Mouse (Mus musculus) cerebellum, adult 9-11 months (tissue): ENCODE measurements around the gene Olfr924.
"Not testable (repeated sequence)": the region's sequence is repeated elsewhere in the genome, so short reads cannot be mapped to it uniquely, and the experiment has no call there.

Experiments used
- DNase-seq: peaks from one replicate; pipeline ENCODE4 v3.0.0; 2022

The Olfr924 gene

DNA sequence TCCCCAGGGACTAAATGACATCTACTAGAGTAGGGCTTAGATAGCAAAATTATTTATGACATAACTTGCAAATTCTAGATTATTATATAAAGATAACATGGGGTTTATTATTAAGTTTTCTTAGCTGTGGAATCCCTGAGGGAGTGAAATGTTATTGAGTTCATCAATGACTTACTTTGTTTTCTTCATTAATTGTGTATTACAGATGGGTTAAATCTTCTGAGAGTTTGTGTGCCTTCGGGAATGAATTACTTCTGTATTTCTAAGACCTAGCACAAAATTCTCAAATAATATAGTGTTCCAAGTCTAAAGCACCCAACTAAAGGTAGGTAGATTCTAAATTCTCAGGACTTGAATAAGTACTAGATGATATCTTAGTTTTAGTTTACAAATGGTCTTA, at the start of gene Olfr924:
Gene Olfr924 (plus strand): TSS at position 301 of the 400 bp plus-strand sequence.
- DNase-seq = no peak

DNA sequence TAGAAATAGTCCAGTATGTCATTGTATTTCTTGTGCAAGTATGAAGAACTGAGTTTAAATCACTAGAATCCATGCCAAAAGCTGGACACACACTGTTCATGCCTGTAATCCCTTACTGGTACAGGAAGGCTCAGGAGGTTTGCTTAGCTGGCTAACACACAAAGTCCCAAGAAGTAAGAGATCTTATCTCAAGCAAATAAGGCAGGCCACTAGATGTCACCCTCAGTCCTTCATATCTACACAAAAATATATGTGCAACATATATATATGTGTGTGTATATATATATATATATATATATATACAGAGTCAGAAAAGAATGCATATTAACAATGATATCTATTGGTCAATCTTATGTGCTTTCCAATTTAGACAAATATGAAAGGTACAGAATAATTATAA, 38.6 kb upstream of the Olfr924 start:
- DNase-seq = no peak

DNA sequence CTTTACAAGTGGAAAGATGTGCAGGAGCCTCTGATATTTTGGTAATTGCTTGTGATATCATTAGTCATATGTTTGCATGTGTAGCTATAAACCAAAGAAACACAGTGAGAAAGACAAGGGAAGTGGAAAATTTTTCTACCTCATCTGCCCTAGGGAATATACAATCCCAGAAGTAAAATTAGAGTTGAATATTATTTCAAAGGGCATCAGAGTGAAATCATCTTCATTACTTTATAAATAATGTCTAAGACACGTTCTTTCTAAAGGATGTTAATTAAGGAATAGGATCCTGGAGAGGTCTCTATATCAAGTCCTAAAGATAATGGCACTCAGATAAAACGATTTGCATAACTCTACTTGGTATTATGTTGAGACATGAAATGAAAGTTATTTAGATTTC, 29.9 kb upstream of the Olfr924 start, which contains the start of gene Olfr922:
Gene Olfr922 (plus strand): TSS at position 301 of the 400 bp plus-strand sequence.
- no peak for DNase-seq

DNA sequence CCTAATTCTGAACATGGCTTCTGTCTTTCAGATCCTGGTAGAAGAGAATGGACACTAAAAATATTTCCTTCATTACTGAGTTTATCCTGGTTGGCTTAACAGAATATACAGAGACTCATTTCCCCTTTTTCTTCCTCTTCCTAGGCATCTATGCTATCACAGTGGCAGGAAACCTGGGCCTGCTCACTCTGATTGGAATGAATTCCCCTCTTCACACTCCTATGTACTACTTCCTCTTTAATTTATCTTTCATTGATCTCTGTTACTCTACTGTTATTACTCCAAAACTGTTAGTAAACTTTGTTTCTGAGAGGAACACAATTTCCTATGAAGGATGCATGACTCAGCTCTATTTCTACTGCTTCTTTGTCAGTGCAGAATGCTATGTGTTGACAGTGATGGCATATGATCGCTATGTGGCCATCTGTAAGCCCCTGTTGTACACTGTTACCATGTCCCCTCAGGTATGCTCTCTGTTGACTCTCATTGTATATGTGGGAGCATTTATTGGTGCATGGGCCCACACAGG, 28.7 kb upstream of the Olfr924 start:
- no peak for DNase-seq

DNA sequence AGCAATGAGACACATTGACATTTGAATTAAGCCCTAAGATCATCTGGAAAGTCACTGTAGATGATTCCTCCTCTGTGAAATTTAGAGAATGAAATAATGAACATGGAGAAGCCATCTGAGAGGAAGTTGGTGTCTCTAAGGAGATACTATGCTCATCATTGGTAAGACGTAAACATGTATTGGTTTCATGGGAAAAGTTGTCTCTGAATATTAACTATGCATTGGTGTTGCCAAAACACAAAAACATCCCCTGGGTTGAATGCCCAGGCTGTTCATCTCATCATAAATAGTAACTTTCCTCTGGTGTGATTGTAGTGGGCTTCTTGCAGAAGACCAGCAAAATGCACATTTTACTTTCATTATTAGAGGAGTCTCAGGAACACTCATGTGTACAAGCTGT, 18.0 kb upstream of the Olfr924 start, which contains the start of gene Olfr923:
Gene Olfr923 (plus strand): TSS at position 301 of the 400 bp plus-strand sequence.
- no peak for DNase-seq

DNA sequence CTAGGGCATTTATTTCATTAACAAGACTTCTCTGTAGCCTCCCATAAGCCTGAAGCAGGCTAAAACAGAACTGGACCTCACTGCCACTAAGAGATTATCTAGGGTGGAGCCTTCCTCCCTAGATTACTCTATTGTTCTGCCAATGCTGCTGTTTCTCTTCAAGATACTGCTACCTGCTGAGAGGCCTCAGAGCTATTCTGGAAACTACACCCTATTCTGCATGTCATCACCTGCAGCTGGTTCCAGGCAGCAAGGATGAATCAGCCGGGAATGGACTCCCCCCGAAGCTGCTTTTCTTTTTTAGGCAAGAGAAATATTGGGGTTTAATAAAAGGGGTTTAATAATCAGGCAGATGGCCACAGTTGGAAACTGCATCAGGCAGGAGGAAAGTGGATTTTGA, 11.2 kb upstream of the Olfr924 start:
- DNase-seq = no peak

DNA sequence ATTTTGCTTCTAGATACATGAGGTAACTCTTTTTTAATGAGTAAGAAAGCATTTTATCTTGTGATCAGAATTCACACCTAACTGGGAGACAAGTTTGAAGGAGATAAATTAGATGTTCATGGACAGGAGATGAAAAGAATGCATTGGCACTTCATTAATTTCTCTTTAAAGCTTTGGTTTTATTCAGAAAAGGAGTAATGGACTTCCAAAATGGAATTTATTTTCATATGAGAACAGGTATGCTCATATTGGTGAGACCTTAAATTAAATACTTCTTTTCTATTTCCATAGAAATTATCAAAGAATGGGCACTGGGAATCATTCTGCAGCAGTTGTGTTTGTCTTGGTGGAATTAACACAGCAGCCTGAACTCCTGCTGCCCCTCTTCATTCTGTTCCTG, 10.5 kb downstream of the Olfr924 start, which contains the start of gene Olfr26:
Gene Olfr26 (plus strand): TSS at position 301 of the 400 bp plus-strand sequence.
- DNase-seq = no peak

DNA sequence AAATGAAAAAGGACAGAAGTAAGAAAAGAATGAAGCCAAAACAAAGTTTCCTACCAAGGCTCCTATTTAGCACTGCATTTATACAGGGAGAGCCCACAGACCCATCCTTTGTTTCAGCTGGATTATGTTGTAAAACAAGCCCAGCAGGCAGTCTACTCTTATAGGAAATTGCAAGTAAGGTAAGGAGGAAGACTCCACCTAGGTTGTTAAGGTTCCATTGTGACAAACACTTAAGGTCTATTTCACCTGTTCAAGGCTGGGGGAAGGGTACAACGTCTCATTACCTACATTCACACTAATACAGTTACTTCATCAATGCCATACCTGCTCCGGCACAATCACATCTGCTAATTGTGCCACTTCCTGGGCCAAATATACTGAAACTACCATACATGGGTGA, 30.6 kb downstream of the Olfr924 start:
- DNase-seq = not testable (repeated sequence)

DNA sequence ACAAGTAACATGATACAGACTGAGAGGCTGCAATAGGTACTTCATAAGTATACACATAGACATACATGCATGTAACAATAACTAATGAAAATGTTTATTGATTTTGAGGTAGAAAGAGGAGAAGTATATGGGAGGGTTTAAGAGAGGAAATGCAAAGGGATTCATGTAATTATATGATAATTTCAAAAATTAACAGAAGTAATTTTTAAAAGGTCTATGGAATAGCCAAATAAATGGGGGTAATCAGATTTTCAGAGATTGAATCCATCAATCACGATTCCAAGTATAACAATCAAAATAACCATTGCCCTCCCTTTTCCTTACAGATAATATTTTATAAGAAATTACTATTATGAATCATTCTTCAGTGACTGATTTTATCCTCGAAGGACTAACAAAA, 32.6 kb downstream of the Olfr924 start, which contains the start of gene Olfr926:
Gene Olfr926 (plus strand): TSS at position 301 of the 400 bp plus-strand sequence.
- DNase-seq = no peak
